Mouse (Mus musculus) lung, adult 2 months (tissue): ENCODE measurements around the gene Cbarp.

Source experiments
- CTCF ChIP-seq: fragments of 200-500 bp; IDR thresholded peaks from 2 replicates; pipeline ENCODE4 v1.5.1; 2011; ENCODE audit warnings: mild to moderate bottlenecking, low read length, control low read depth; ENCODE audit not compliant: insufficient read depth
- POLR2A ChIP-seq: fragments of 200-500 bp; IDR thresholded peaks from 2 replicates; pipeline ENCODE4 v1.6.1; 2011; ENCODE audit warnings: low read depth, mild to moderate bottlenecking, control low read depth, low read length, borderline replicate concordance; ENCODE audit errors: extremely low read depth

- TF ChIP-seq CTCF = no peak
- TF ChIP-seq POLR2A = no peak
These were observed 14.6 kb upstream of the Cbarp start for GRCm38 (mm10) chr10:80155277-80155676.
